Mouse (Mus musculus) ES-E14 (cell line): ENCODE results near the gene Krtap5-3. TPM values are rescaled to one million over a fixed set of nuclear protein-coding genes. Genes with fewer than 3 reads are reported as not detected.
"Not testable (repeated sequence)": the region's sequence is repeated elsewhere in the genome, so short reads cannot be mapped to it uniquely, and the experiment has no call there.

Experiments
- DNase-seq: peaks from one replicate; pipeline ENCODE4 v3.0.0-alpha.2; 2013; ENCODE audit warnings: low read depth, low spot score
- H3K27ac ChIP-seq: 2 replicates; pipeline ENCODE4 v1.5.1; 2012; ENCODE audit warnings: low read depth, mild to moderate bottlenecking, low read length, moderate library complexity, mixed read lengths; ENCODE audit not compliant: poor library complexity, insufficient read depth, severe bottlenecking
- H3K36me3 ChIP-seq: 2 replicates; pipeline ENCODE4 v1.6.1; 2012; ENCODE audit warnings: mild to moderate bottlenecking, low read length, moderate library complexity, mixed read lengths; ENCODE audit not compliant: control insufficient read depth, poor library complexity, insufficient read depth, severe bottlenecking
- H3K4me1 ChIP-seq, 2 experiments: fragments of 150-350 bp in 1 of 2; sonication (generic) in 1 of 2; 2 replicates each; pipeline ENCODE4 v1.6.1; 2012; ENCODE audit warnings: low read length in 2 of 2, mild to moderate bottlenecking in 1 of 2, mixed read lengths in 1 of 2; ENCODE audit not compliant: control insufficient read depth in 2 of 2, insufficient read depth in 2 of 2, poor library complexity in 1 of 2
- H3K4me3 ChIP-seq, 2 experiments: fragments of 150-350 bp in 1 of 2; sonication (generic) in 1 of 2; 2 replicates each; pipeline ENCODE4 v1.5.1; 2012; ENCODE audit warnings: low read length in 2 of 2, low read depth in 1 of 2, mild to moderate bottlenecking in 1 of 2, mixed read lengths in 1 of 2; ENCODE audit not compliant: insufficient read depth in 1 of 2, poor library complexity in 1 of 2, severe bottlenecking in 1 of 2
- H3K9ac ChIP-seq: 2 replicates; pipeline ENCODE4 v1.6.1; 2012; ENCODE audit warnings: low read depth, mild to moderate bottlenecking, low read length, mixed read lengths; ENCODE audit not compliant: poor library complexity, insufficient read depth, severe bottlenecking
- H3K9me3 ChIP-seq: fragments of 150-350 bp; sonication (generic); 2 replicates; pipeline ENCODE4 v1.6.1; 2012; ENCODE audit warnings: low read depth, mild to moderate bottlenecking, low read length; ENCODE audit not compliant: control insufficient read depth, insufficient read depth
- CHD2 ChIP-seq: IDR thresholded peaks from 2 replicates; pipeline ENCODE4 v1.6.1; 2014; ENCODE audit warnings: mild to moderate bottlenecking, low read depth, low read length, inconsistent platforms
- HCFC1 ChIP-seq: IDR thresholded peaks from 2 replicates; pipeline ENCODE4 v1.6.1; 2012; ENCODE audit warnings: low read length, inconsistent platforms, borderline replicate concordance; ENCODE audit not compliant: insufficient read depth
- MAFK ChIP-seq: IDR thresholded peaks from 2 replicates; pipeline ENCODE4 v1.6.1; 2014; ENCODE audit warnings: mild to moderate bottlenecking, low read depth, low read length, inconsistent platforms; ENCODE audit not compliant: insufficient read depth
- ZC3H11A ChIP-seq: IDR thresholded peaks from 2 replicates; pipeline ENCODE4 v1.6.1; 2012; ENCODE audit warnings: low read depth, mild to moderate bottlenecking, inconsistent platforms, low read length, borderline replicate concordance
- ZNF384 ChIP-seq: IDR thresholded peaks from 2 replicates; pipeline ENCODE4 v1.6.1; 2012; ENCODE audit warnings: low read depth, low read length, inconsistent platforms
- in situ Hi-C, 2 experiments: fragments of 600-800 bp; cut with MboI; formaldehyde crosslinking; loops; one replicate each; pipeline ENCODE4 v1.15.1; 2025; ENCODE audit warnings: low sequenced_read_pairs in 2 of 2, inconsistent platforms in 1 of 2; ENCODE audit not compliant: unreplicated experiment in 2 of 2
- total RNA-seq: library from RNA; depleted of rRNA; stranded (reverse); fragments of 300-350 nt; gene quantifications from 2 replicates; pipeline ENCODE4 v1.2.3, GENCODE M21; 2012; rRNA removed

Gene Krtap5-3
- total RNA-seq = not detected in 2 replicates

DNA sequence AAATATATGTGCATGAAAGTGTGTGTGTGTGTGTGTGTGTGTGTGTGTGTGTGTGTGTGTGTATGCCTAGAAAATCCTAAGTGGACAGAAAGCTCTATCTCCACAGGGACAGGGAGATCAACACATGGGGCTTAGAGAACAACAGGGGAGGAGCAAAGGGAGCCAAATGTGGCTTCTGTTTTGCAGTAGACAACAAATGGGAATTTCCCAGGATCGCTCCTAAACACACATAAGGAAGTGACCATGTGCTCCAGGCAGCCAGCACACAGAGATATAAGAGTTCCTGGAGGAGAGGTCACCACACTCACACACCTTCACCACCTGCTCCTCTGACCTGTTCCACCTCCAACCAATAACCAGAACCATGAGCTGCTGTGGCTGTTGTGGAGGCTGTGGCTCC lies at the start of gene Krtap5-3:
Krtap5-3 (plus strand) TSS at position 301 of the 400 bp plus-strand sequence.
- DNase-seq = no peak
- Histone ChIP-seq H3K4me3 (no peak within 1 kb of the TSS), H3K9ac (no peak within 1 kb of the TSS), H3K4me1 (no peaks in the 10 kb centered on the region), H3K27ac (no peak within 1 kb of the TSS), H3K9me3 (no peaks in the 10 kb centered on the region), H3K36me3 (no peaks in the 10 kb centered on the region)
- in situ Hi-C loops = no loop called here
- TF ChIP-seq ZC3H11A (no peak), ZNF384 (no peak), CHD2 (no peak), MAFK (no peak), HCFC1 (no peak)

DNA sequence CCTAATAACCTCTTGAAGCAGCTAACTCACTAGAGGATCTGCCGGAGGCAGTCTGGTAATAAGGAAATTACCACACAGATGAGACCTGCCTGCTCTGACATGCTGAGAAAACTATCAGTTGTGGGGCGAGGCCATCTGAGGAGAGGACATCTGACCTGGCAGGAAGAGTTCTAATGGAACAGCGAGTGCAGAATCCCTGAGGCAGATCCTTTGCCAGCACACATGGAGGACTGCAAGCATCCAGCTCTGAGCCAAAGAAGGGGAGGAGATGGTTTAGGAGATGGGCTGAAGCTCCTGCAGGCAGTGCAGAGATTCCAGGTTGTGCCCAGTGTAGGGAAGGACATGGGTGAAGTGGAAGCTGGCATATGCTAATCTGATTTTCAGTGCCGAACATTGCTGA lies 49.0 kb upstream of the Krtap5-3 start:
- no peak overlapping the region for H3K9ac ChIP-seq
- no peak overlapping the region for H3K27ac ChIP-seq
- no peaks in the 10 kb centered on the region for H3K9me3 ChIP-seq
- no peaks in the 10 kb centered on the region for H3K4me1 ChIP-seq
- no peaks in the 10 kb centered on the region for H3K36me3 ChIP-seq
- H3K4me3 ChIP-seq = no peak overlapping the region
- in situ Hi-C loops = no loop called here
- TF ChIP-seq CHD2 (no peak), HCFC1 (no peak)
- DNase-seq = no peak

DNA sequence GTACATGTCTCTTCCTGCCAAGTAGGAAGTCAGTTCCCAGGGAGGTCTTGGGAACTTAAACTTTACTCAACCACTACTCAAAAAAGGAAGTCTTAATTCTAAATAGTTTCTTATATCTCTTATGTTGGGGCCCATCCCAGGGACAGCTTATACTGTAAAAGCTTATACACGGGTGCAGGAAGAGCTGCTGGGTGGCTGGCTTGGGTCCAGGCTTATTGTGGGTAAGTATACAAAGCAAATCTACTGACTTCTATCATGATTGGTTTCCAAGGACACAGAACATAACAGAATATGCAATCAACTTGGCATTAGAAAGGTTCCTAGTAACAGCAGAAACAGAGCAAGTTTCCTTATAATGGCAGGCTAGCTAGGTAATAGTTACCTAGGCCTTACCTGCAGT lies 45.9 kb upstream of the Krtap5-3 start:
- TF ChIP-seq ZNF384 = no peak
- TF ChIP-seq HCFC1 = no peak
- no peak for TF ChIP-seq MAFK
- no peak for TF ChIP-seq ZC3H11A
- TF ChIP-seq CHD2 = no peak
- Histone ChIP-seq H3K36me3 (no peaks in the 10 kb centered on the region), H3K27ac (no peak overlapping the region), H3K4me3 (no peak overlapping the region), H3K4me1 (no peaks in the 10 kb centered on the region), H3K9me3 (no peaks in the 10 kb centered on the region), H3K9ac (no peak overlapping the region)
- no peak for DNase-seq
- in situ Hi-C loops = no loop called here

DNA sequence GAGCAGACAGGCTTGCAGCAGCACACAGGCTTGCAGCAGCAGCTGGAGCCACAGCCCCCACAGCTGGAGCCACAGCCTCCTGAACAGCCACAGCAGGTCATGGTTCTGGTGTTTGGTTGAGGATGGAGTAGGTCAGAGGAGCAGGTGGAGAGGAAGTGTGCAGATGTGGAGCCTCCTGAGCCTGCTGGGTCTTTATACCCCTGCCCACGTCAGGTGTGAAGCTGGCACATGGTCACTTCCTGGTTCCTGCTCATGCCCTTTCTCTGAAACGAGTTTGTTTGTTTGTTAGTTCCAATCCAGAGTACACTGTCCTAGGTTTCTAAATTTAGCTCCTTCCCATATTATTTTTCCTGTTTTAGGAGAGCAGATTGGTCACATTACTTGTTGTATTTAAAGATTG lies 44.2 kb upstream of the Krtap5-3 start, which contains the start of gene Gm29735:
Gm29735 (minus strand) TSS at position 101 of the 400 bp plus-strand sequence.
- H3K27ac ChIP-seq, H3K4me3 ChIP-seq, in situ Hi-C loops, DNase-seq, H3K4me1 ChIP-seq, H3K36me3 ChIP-seq, H3K9ac ChIP-seq, H3K9me3 ChIP-seq: not testable (repeated sequence)

DNA sequence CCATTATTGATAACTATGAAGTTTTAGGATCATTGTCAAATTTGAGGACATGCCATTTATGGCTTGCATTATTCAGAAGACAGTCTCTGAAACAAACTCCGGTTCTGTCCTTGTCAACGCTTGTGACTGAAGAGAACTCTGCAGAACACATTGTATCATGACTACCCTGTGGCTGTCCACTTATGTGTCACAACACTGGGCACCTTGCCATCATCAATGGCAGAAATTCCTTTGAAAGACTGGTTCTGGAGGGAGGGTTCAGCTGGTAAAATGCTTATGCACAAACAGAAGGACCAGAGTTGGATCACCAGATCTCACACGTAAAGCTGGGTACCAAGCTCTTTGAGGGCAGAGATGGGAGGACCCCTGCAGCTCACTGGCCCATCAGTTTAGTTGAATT lies 41.8 kb upstream of the Krtap5-3 start:
- Histone ChIP-seq H3K9ac (no peak overlapping the region), H3K36me3 (no peaks in the 10 kb centered on the region), H3K4me1 (no peaks in the 10 kb centered on the region), H3K9me3 (no peaks in the 10 kb centered on the region), H3K4me3 (no peak overlapping the region), H3K27ac (no peak overlapping the region)
- no peak for TF ChIP-seq MAFK
- TF ChIP-seq ZC3H11A = no peak
- TF ChIP-seq ZNF384 = no peak
- no peak for TF ChIP-seq CHD2
- in situ Hi-C loops = no loop called here
- DNase-seq = no peak

DNA sequence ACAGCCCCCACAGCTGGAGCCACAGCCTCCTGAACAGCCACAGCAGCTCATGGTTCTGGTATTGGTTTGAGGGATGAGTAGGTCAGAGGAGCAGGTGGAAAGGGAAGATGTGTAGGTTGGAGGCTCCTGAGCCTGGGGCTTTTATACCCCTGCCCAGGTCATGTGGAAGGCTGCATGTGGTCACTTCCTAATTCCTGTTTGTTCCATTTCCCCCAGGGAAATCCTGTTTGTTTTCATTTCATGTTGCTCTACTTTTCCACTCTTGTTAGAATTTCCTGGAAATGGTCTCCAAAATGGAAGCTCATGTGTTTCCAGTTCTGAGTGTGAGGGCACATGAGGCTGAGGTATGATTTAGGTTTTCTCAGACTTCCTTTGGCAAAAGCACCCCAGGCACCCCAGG lies 35.5 kb upstream of the Krtap5-3 start, which contains the start of gene Gm4553:
Gm4553 (minus strand) TSS at position 101 of the 400 bp plus-strand sequence.
- H3K27ac ChIP-seq, DNase-seq, H3K4me1 ChIP-seq, H3K9me3 ChIP-seq, in situ Hi-C loops, H3K4me3 ChIP-seq, H3K9ac ChIP-seq, H3K36me3 ChIP-seq: not testable (repeated sequence)
